Mouse (Mus musculus) T-helper 1 cell (primary cell): ENCODE data around the gene Tmem138.

Source experiments
- in situ Hi-C: fragments of 300-600 bp; cut with MboI, MseI; formaldehyde crosslinking; loops from one replicate; pipeline ENCODE4 v1.15.1; 2025; ENCODE audit warnings: high pct_unique_total_duplicates

Tmem138 gene

GRCm38 (mm10) chr19:10576690-10577561 lies at the start of gene Tmem138, which contains the start of gene Cyb561a3:
Gene Tmem138, minus strand, starts transcription at chr19:10577362.
Gene Cyb561a3, plus strand, starts transcription at chr19:10577172.
- in situ Hi-C loops = no loop called here

GRCm38 (mm10) chr19:10608573-10609240 lies 31.5 kb upstream of the Tmem138 start:
- in situ Hi-C loops = no loop called here

- in situ Hi-C loops = no loop called here
Measured at GRCm38 (mm10) chr19:10605901-10606622, 28.9 kb upstream of the Tmem138 start.

- in situ Hi-C loops = no loop called here
Measured at GRCm38 (mm10) chr19:10605293-10605900, 28.2 kb upstream of the Tmem138 start, which contains the start of the genes Ddb1 and Tkfc. Gene Ddb1, plus strand, starts transcription at chr19:10605327. Gene Tkfc, minus strand, starts transcription at chr19:10605654.

GRCm38 (mm10) chr19:10604534-10604933 lies 27.4 kb upstream of the Tmem138 start:
- in situ Hi-C loops = no loop called here

GRCm38 (mm10) chr19:10603660-10604523 lies 26.7 kb upstream of the Tmem138 start:
- in situ Hi-C loops = no loop called here

- in situ Hi-C loops = no loop called here
Measured at GRCm38 (mm10) chr19:10602787-10603186, 25.6 kb upstream of the Tmem138 start.

GRCm38 (mm10) chr19:10602247-10602769 lies 25.1 kb upstream of the Tmem138 start:
- in situ Hi-C loops = no loop called here

GRCm38 (mm10) chr19:10599648-10600047 lies 22.5 kb upstream of the Tmem138 start:
- in situ Hi-C loops = no loop called here

- in situ Hi-C loops = no loop called here
Measured at GRCm38 (mm10) chr19:10598188-10598587, 21.0 kb upstream of the Tmem138 start.

- in situ Hi-C loops = loop anchor here (5.0 kb wide), 1 partner anchor 40 kb away; no protein-coding TSS in a partner anchor
Measured at GRCm38 (mm10) chr19:10591659-10592377, 14.7 kb upstream of the Tmem138 start.

GRCm38 (mm10) chr19:10590301-10590700 lies 13.1 kb upstream of the Tmem138 start:
- in situ Hi-C loops = loop anchor here (5.0 kb wide), 1 partner anchor 38 kb away; no protein-coding TSS in a partner anchor

GRCm38 (mm10) chr19:10589127-10589857 lies 12.1 kb upstream of the Tmem138 start:
- in situ Hi-C loops = no loop called here

- in situ Hi-C loops = no loop called here
Measured at GRCm38 (mm10) chr19:10587231-10587630, 10.1 kb upstream of the Tmem138 start.

GRCm38 (mm10) chr19:10585112-10585511 lies 8.0 kb upstream of the Tmem138 start:
- in situ Hi-C loops = no loop called here

GRCm38 (mm10) chr19:10583550-10584146 lies 6.5 kb upstream of the Tmem138 start:
- in situ Hi-C loops = no loop called here

- in situ Hi-C loops = no loop called here
Measured at GRCm38 (mm10) chr19:10581984-10582383, 4.8 kb upstream of the Tmem138 start.

- in situ Hi-C loops = no loop called here
Measured at GRCm38 (mm10) chr19:10580761-10581160, 3.6 kb upstream of the Tmem138 start.
